Mouse (Mus musculus): Measurements from ENCODE around the gene Ptprcap. TPM values are rescaled to one million over a fixed set of nuclear protein-coding genes. Genes with fewer than 3 reads are reported as not detected.
"Not testable (repeated sequence)": the region's sequence is repeated elsewhere in the genome, so short reads cannot be mapped to it uniquely, and the experiment has no call there.

The Ptprcap gene
- polyA plus RNA-seq, 1 experiment from 2014 or later = 5.1 TPM

DNA sequence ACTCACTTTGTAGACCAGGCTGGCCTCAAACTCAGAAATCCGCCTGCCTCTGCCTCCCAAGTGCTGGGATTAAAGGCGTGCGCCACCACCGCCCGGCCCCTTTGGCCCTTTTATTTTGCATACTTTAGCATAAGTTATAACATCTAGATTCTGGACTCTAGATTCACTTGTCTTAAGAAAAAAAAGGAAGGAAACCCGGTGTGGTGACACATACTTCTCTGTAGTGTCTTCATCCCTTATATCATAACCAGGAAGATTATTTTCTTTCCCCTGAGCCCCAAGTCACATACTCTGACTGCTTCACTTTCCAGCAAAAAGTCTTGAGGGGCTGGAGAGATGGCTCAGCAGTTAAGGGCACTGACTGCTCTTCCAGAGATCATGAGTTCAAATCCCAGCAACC lies 31.5 kb upstream of the Ptprcap start:
- peaks cover 22% of the 10 kb centered on the region for H3K36me3 ChIP-seq (ENCODE audit: control insufficient read depth, insufficient read depth, low read length)
- H3K9me3 ChIP-seq (ENCODE audit: control insufficient read depth, low read length); H3K27ac ChIP-seq (replicated peaks; ENCODE audit: low read depth, low read length); DNase-seq (ENCODE audit: low spot score); H3K9ac ChIP-seq (ENCODE audit: low read depth, low read length); H3K27me3 ChIP-seq (replicated peaks; ENCODE audit: control insufficient read depth, insufficient read depth, low read length); ATAC-seq (ENCODE audit: low read depth): not testable (repeated sequence)
- H3K4me2 ChIP-seq (ENCODE audit: low read depth, low read length) = 0 out of 2 replicates have a peak overlapping the region, but pooled peaks have one; percentile 56
- 61% methylated on average over 6 of the region's 6 CpGs for WGBS
- peaks cover 16% of the 10 kb centered on the region for H3K4me1 ChIP-seq (ENCODE audit: control insufficient read depth, insufficient read depth, low read length)
- peak overlapping the region; percentile 46; the same call in 1 of the 2 replicates for H3K4me3 ChIP-seq (ENCODE audit: low read depth, low read length)

DNA sequence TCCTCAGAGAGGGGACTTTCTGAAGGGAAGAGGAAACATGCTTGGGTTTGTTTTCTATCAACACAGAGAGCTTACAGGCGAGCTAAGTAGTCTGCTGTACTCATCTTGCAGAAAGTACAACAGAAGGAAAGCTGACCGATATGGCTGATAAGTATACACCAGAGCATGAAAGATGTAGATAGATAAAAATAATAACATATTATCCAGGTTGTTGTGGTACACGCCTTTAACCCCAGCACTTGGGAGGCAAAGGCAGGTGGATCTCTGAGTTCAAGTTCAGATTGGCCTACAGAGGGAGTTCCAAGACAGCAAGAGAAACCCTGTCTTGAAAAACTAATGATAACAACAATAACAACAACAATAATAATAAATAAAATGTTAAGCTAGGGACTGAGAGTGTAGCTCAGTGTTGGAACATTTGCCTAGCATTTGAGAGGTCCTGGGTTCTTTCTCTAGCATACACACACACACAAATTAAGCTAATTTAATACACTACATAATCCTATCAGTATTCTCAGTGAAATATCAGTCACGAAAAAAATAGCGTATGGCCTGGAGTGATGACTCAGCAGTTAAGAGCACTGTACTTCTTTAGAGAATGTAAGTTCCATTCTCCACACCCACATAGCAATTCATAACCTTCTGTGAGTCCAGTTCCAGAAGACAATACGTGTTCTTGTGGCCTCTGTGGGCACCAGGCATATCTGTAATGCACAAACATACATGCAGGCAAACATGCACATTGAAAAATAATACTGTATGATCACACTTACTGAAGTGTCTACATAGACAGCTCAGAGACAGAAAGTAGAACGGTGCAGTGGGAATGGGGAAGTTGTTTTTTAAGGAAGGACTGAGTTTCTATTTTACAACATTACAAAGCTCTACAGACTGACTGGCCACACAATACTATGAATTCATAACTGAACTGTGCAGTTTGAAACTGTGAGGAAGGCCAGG lies 30.7 kb upstream of the Ptprcap start:
- ATAC-seq (ENCODE audit: low read depth) = no peak
- Histone ChIP-seq H3K9ac (ENCODE audit: low read depth, low read length) (no peak overlapping the region), H3K27me3 (replicated peaks; ENCODE audit: control insufficient read depth, insufficient read depth, low read length) (no peaks in the 10 kb centered on the region), H3K36me3 (ENCODE audit: control insufficient read depth, insufficient read depth, low read length) (peaks cover 18% of the 10 kb centered on the region), H3K27ac (replicated peaks; ENCODE audit: low read depth, low read length) (no peak overlapping the region), H3K4me1 (ENCODE audit: control insufficient read depth, insufficient read depth, low read length) (peaks cover 17% of the 10 kb centered on the region), H3K4me2 (ENCODE audit: low read depth, low read length) (no peak overlapping the region), H3K9me3 (ENCODE audit: control insufficient read depth, low read length) (no peaks in the 10 kb centered on the region), H3K4me3 (ENCODE audit: low read depth, low read length) (no peak overlapping the region)
- WGBS = 79% methylated on average over 7 of the region's 7 CpGs
- no peak for DNase-seq (ENCODE audit: low spot score)

DNA sequence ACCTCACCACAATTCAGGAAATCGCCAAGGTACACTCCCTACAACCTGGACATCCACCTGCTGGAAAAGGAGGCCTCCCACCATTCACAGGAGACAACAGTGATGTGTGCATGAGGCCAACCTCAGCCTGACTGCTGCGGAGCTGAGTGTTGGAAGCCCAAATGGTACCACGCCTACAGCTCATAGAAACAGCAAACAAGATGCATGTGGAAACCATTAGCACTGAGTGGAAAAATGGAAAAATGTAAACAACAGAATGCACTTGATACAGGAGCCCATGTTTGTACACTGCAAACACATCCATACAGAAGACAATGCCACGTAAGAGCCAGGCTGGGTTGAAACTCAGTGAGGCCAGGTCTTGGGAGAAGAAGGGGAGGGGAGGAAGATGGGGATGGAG lies 29.0 kb upstream of the Ptprcap start:
- H3K4me3 ChIP-seq (ENCODE audit: low read depth, low read length) = no peak overlapping the region
- WGBS = 64% methylated on average over 4 of the region's 4 CpGs

DNA sequence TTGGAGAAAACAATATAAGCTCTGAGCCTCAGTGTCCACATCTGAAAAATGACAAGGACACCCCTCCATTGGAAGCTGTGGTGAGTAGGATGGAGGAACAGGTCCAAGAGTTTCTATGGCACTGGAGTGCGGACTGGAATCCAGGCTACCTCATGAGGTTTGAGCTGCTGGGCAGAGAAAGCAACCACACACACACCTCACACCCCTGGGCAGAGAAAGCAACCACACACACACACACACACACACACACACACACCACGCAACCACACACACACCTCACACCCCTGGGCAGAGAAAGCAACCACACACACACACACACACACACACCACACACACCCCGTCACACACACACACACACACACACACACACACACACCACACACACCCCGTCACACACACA lies 28.1 kb upstream of the Ptprcap start:
- peak overlapping the region; percentile 83 for H3K9ac ChIP-seq (ENCODE audit: low read depth, low read length)
- H3K4me3 ChIP-seq (ENCODE audit: low read depth, low read length) = peak overlapping the region; percentile 85
- H3K4me2 ChIP-seq (ENCODE audit: low read depth, low read length) = peak overlapping the region; percentile 79
- H3K4me1 ChIP-seq (ENCODE audit: control insufficient read depth, insufficient read depth, low read length) = peaks cover 15% of the 10 kb centered on the region
- peak overlapping the region; percentile 76 for H3K27ac ChIP-seq (replicated peaks; ENCODE audit: low read depth, low read length)
- 6% methylated on average over 4 of the region's 4 CpGs for WGBS
- DNase-seq (ENCODE audit: low spot score); H3K27me3 ChIP-seq (replicated peaks; ENCODE audit: control insufficient read depth, insufficient read depth, low read length); H3K9me3 ChIP-seq (ENCODE audit: control insufficient read depth, low read length): not testable (repeated sequence)
- peaks cover 27% of the 10 kb centered on the region for H3K36me3 ChIP-seq (ENCODE audit: control insufficient read depth, insufficient read depth, low read length)
- ATAC-seq (ENCODE audit: low read depth) = peak; percentile 10

More for the DNA sequence above, 29.0 kb upstream of the Ptprcap start:
- Histone ChIP-seq H3K9me3 (ENCODE audit: control insufficient read depth, low read length) (no peaks in the 10 kb centered on the region), H3K4me2 (ENCODE audit: low read depth, low read length) (no peak overlapping the region; the same call in 1 of the 2 replicates), H3K27me3 (replicated peaks; ENCODE audit: control insufficient read depth, insufficient read depth, low read length) (no peaks in the 10 kb centered on the region), H3K36me3 (ENCODE audit: control insufficient read depth, insufficient read depth, low read length) (peaks cover 21% of the 10 kb centered on the region), H3K9ac (ENCODE audit: low read depth, low read length) (no peak overlapping the region; the same call in 1 of the 2 replicates), H3K27ac (replicated peaks; ENCODE audit: low read depth, low read length) (peak overlapping the region; percentile 76), H3K4me1 (ENCODE audit: control insufficient read depth, insufficient read depth, low read length) (peaks cover 17% of the 10 kb centered on the region)
- DNase-seq (ENCODE audit: low spot score) (peak; percentile 71), ATAC-seq (ENCODE audit: low read depth) (no peak)

- H3K27ac ChIP-seq (replicated peaks; ENCODE audit: low read depth, low read length) = peak within 1 kb of the TSS; percentile 76
- H3K9ac ChIP-seq (ENCODE audit: low read depth, low read length) = peak within 1 kb of the TSS; percentile 83
- ATAC-seq (ENCODE audit: low read depth) (peak; percentile 96), DNase-seq (ENCODE audit: low spot score) (peak; percentile 99)
- peak within 1 kb of the TSS; percentile 79 for H3K4me2 ChIP-seq (ENCODE audit: low read depth, low read length)
- peaks cover 31% of the 10 kb centered on the region for H3K36me3 ChIP-seq (ENCODE audit: control insufficient read depth, insufficient read depth, low read length)
- H3K9me3 ChIP-seq (ENCODE audit: control insufficient read depth, low read length) = no peaks in the 10 kb centered on the region
- WGBS = 2% methylated on average over 30 of the region's 64 CpGs
- H3K4me3 ChIP-seq (ENCODE audit: low read depth, low read length) = peak within 1 kb of the TSS; percentile 85
- H3K4me1 ChIP-seq (ENCODE audit: control insufficient read depth, insufficient read depth, low read length) = peaks cover 8% of the 10 kb centered on the region; the same call in 1 of the 2 replicates
- no peaks in the 10 kb centered on the region for H3K27me3 ChIP-seq (replicated peaks; ENCODE audit: control insufficient read depth, insufficient read depth, low read length)
These were observed 27.4 kb upstream of the Ptprcap start, which contains the start of gene Aip for GRCm38 (mm10) chr19:4125741-4126696. TSS of gene Aip (minus strand) at chr19:4125858.

DNA sequence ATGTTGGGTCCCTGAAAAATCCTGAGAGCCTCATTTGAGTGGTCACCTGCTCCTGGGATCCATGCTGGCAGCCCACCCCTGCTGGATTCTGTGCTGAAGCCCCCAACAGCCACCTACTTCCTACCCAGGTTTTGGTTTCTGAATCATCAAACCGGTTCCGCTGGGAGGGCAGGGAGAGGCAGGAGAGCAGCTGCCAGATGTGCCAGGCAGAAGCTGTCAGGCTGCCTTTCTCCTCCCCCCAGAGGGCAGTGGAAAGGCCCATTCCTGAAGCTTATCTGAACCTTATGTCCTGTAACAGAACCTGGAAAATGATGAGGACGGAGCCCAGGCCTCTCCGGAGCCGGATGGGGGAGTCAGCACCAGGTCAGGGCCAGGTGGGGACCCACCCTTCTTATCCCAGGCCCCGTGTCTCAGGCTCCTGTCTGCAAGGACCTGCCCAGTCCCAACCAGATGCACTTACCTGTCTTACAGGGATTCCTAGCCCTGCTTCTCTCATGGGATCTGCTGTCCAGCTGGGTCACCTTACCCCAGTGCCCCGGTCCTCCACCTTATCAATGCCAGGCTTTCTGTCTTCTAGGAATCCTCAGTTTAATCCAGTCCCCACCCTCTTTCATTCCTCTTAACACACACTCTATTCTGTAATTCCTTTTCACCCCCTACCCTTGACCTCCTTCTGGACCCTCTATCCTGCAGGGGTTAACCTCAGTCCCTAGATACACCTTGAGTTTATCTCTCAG lies 26.5 kb upstream of the Ptprcap start:
- Histone ChIP-seq H3K36me3 (ENCODE audit: control insufficient read depth, insufficient read depth, low read length) (peaks cover 40% of the 10 kb centered on the region), H3K4me3 (ENCODE audit: low read depth, low read length) (peak overlapping the region; percentile 85), H3K9ac (ENCODE audit: low read depth, low read length) (peak overlapping the region; percentile 83), H3K27ac (replicated peaks; ENCODE audit: low read depth, low read length) (no peak overlapping the region), H3K9me3 (ENCODE audit: control insufficient read depth, low read length) (no peaks in the 10 kb centered on the region), H3K27me3 (replicated peaks; ENCODE audit: control insufficient read depth, insufficient read depth, low read length) (no peaks in the 10 kb centered on the region), H3K4me1 (ENCODE audit: control insufficient read depth, insufficient read depth, low read length) (0 out of 2 replicates have a peak, but pooled peaks cover 6% of the 10 kb centered on the region), H3K4me2 (ENCODE audit: low read depth, low read length) (peak overlapping the region; percentile 79)
- no peak for ATAC-seq (ENCODE audit: low read depth)
- peak; percentile 54 for DNase-seq (ENCODE audit: low spot score)
- 34% methylated on average over 7 of the region's 7 CpGs for WGBS

DNA sequence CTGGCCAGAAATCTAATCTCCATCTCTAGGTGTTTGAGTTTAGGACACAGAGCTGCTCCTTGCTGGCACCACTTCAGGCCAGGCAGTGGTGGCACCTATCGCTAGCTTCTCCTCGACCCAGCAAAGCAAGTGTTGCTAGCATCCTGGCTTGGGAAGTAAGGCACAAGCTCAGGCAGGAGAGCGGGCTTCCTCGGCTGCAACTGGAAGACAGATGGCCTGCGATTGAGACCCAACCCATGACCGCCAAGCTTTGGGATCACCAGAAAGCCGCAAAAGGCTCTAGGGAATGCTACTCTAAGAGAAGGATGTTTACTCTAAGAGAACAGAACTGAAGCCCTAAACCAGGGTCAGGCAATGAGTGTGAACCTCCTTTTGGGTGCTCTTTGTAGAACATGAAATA lies 23.9 kb upstream of the Ptprcap start:
- Histone ChIP-seq H3K27me3 (replicated peaks; ENCODE audit: control insufficient read depth, insufficient read depth, low read length) (no peaks in the 10 kb centered on the region), H3K4me1 (ENCODE audit: control insufficient read depth, insufficient read depth, low read length) (0 out of 2 replicates have a peak, but pooled peaks cover 6% of the 10 kb centered on the region), H3K9ac (ENCODE audit: low read depth, low read length) (no peak overlapping the region), H3K4me3 (ENCODE audit: low read depth, low read length) (no peak overlapping the region), H3K27ac (replicated peaks; ENCODE audit: low read depth, low read length) (no peak overlapping the region), H3K9me3 (ENCODE audit: control insufficient read depth, low read length) (no peaks in the 10 kb centered on the region), H3K36me3 (ENCODE audit: control insufficient read depth, insufficient read depth, low read length) (peaks cover 45% of the 10 kb centered on the region), H3K4me2 (ENCODE audit: low read depth, low read length) (no peak overlapping the region)
- WGBS = 93% methylated on average over 7 of the region's 7 CpGs
- ATAC-seq (ENCODE audit: low read depth) (no peak), DNase-seq (ENCODE audit: low spot score) (no peak)
